Mouse (Mus musculus) B cell, adult (primary cell): ENCODE results near the gene Lgi4. TPM values are rescaled to one million over a fixed set of nuclear protein-coding genes. Genes with fewer than 3 reads are reported as not detected.

Source experiments
- total RNA-seq: library from RNA; stranded (reverse); gene quantifications from 4 replicates; pipeline ENCODE4 v1.2.4, GENCODE M21; 2023; ENCODE audit not compliant: inconsistent age

Gene Lgi4
- not detected in 4 replicates for total RNA-seq

DNA sequence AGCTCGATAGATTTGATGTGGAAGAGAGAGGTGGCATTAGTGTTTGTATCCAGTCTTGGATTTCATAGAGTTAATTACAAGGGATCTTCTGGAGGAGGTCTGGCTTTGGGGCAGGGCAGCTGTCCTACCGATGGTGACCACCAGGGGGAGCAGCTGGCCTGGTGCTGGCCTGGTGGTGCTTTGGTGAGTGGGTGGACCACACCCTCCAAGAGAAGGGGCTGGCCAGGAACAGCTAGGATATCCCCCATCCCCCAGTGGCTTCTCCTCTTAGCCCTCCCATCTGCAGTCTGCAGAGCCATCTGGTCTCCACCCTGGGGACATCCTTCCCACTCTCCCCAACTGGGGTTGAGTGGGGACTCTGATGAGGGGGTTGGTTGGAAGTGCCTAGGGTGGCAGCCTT, at the start of gene Lgi4:
TSS of gene Lgi4 (plus strand) at position 235 of the 400 bp plus-strand sequence.

DNA sequence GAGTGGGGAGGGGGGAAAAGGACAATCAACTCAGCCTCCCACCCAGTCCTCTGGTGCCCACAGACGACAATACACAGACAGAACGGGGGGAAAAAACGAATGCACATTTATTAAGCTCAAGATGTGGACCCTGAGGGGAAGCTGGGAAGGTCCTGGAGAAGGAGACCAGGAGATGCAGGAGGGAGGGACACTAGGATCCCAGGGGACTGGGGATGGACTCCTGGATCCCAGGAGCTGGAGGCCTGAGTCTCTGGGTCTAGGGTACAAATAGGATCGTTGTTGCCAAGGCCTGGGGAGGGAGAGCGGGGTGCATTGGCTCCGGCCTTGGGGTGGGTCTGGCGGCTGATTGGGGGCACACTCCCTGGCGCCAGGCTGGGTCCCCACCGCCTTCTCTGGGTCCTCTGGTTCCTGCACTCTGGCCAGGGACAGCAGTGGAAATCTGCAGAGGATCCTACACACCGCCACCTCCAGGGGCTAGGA, 16.7 kb upstream of the Lgi4 start, which contains the start of gene Fxyd5:
TSS of gene Fxyd5 (minus strand) at position 51 of the 480 bp plus-strand sequence.

GRCm38 (mm10) chr7:31051321-31052021, 7.7 kb upstream of the Lgi4 start, which contains the start of gene Fxyd7:
Gene Fxyd7, minus strand, starts transcription at chr7:31051467.

GRCm38 (mm10) chr7:31057071-31057470, 2.1 kb upstream of the Lgi4 start, which contains the start of gene Fxyd1:
Gene Fxyd1, minus strand, starts transcription at chr7:31057199.

GRCm38 (mm10) chr7:31076492-31076891, 17.4 kb downstream of the Lgi4 start, which contains the start of gene Fxyd3:
Gene Fxyd3, minus strand, starts transcription at chr7:31076704.

GRCm38 (mm10) chr7:31115182-31115581, 56.0 kb downstream of the Lgi4 start, which contains the start of gene Hpn:
Gene Hpn, minus strand, starts transcription at chr7:31115290.

Other genes starting within 250 kb of the Lgi4 start
- gene Ffar2, start 235.6 kb upstream of the Lgi4 start, total RNA-seq: 11.4 to 15.1 TPM (median 13.7 TPM) in 4 replicates
- 0.84 to 1.7 TPM (median 1.0 TPM) in 4 replicates for gene Ffar3, start 203.2 kb upstream of the Lgi4 start, total RNA-seq
- gene Ffar1, start 197.8 kb upstream of the Lgi4 start, total RNA-seq: 21.3 to 27.3 TPM (median 25.8 TPM) in 4 replicates
- gene Cd22, start 179.0 kb upstream of the Lgi4 start, total RNA-seq: 1,045 to 1,202 TPM (median 1,120 TPM) in 4 replicates
- 0.21 to 0.26 TPM in 2 of 4 replicates, not detected in the others for gene Mag, start 144.5 kb upstream of the Lgi4 start, total RNA-seq
- not detected in 4 replicates for gene Hamp2, start 134.7 kb upstream of the Lgi4 start, total RNA-seq
- not detected in 4 replicates for gene Hamp, start 115.3 kb upstream of the Lgi4 start, total RNA-seq
- gene Usf2, start 102.5 kb upstream of the Lgi4 start, total RNA-seq: 124 to 171 TPM (median 156 TPM) in 4 replicates
- gene Lsr, start 85.9 kb upstream of the Lgi4 start, total RNA-seq: 1.6 to 2.2 TPM (median 1.9 TPM) in 4 replicates
- gene Fam187b, start 85.6 kb upstream of the Lgi4 start, total RNA-seq: 0.35 TPM in 1 of 4 replicates, not detected in the others
- gene Fxyd5, start 16.9 kb upstream of the Lgi4 start, total RNA-seq: 102 to 124 TPM (median 116 TPM) in 4 replicates
- gene Fxyd7, start 7.9 kb upstream of the Lgi4 start, total RNA-seq: not detected in 4 replicates
- gene Fxyd1, start 2.1 kb upstream of the Lgi4 start, total RNA-seq: not detected in 4 replicates
- not detected in 4 replicates for gene Fxyd3, start 17.4 kb downstream of the Lgi4 start, total RNA-seq
- gene Hpn, start 55.9 kb downstream of the Lgi4 start, total RNA-seq: 0.51 to 2.1 TPM in 2 of 4 replicates, not detected in the others
- 0.58 to 1.4 TPM (median 0.89 TPM) in 4 replicates for gene Scn1b, start 67.7 kb downstream of the Lgi4 start, total RNA-seq
- 241 to 263 TPM (median 254 TPM) in 4 replicates for gene Gramd1a, start 96.6 kb downstream of the Lgi4 start, total RNA-seq
- gene Scgb2b2, start 231.2 kb downstream of the Lgi4 start, total RNA-seq: not detected in 4 replicates
- gene Scgb1b2, start 232.5 kb downstream of the Lgi4 start, total RNA-seq: not detected in 4 replicates